Mouse (Mus musculus): ENCODE measurements around the gene Fastkd2.

DNA sequence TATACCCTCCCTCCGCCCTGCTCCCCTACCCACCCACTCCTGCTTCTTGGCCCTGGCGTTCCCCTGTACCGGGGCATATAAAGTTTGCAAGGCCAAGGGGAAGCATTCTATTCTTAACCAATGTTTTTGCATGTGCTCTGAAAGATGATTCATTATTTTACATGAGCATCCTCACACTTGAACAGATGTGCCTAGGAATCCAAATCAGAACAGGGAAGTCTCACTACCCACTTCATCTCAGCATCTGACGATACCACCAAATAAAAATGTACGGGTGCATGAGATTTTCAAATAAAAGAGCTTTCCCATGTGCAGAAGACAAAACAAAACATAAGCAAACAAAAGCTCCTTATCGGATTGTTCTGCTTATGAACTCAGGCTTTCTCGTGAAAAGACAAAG is 10.3 kb upstream of the Fastkd2 start:
- TF ChIP-seq POLR2A (IDR thresholded peaks at IDR 0.05; ENCODE audit: control insufficient read depth, low read depth, low read length), result no peak
- TF ChIP-seq CTCF (IDR thresholded peaks at IDR 0.05; ENCODE audit: control insufficient read depth, insufficient read depth, insufficient replicate concordance, low read depth, low read length), result no peak
